Mouse (Mus musculus) embryonic fibroblast, embryonic 13.5 days (primary cell): ENCODE measurements around the gene Il13ra1. TPM values are rescaled to one million over a fixed set of nuclear protein-coding genes. Genes with fewer than 3 reads are reported as not detected.

Experiments used
- H3K27ac ChIP-seq: 2 replicates; pipeline ENCODE4 v1.5.1; 2012; ENCODE audit warnings: low read length, control low read depth, inconsistent platforms; ENCODE audit not compliant: insufficient read depth
- H3K4me1 ChIP-seq: 2 replicates; pipeline ENCODE4 v1.6.1; 2011; ENCODE audit warnings: low read length; ENCODE audit not compliant: control insufficient read depth, insufficient read depth
- H3K4me3 ChIP-seq: 2 replicates; pipeline ENCODE4 v1.5.1; 2011; ENCODE audit warnings: mild to moderate bottlenecking, control low read depth, low read length; ENCODE audit not compliant: insufficient read depth
- CTCF ChIP-seq: IDR thresholded peaks from 2 replicates; pipeline ENCODE4 v1.5.1; 2011; ENCODE audit warnings: mild to moderate bottlenecking, control low read depth, low read length, moderate library complexity, borderline replicate concordance; ENCODE audit not compliant: insufficient read depth
- POLR2A ChIP-seq: IDR thresholded peaks from 2 replicates; pipeline ENCODE4 v1.6.1; 2011; ENCODE audit warnings: low read depth, mild to moderate bottlenecking, control low read depth, low read length, moderate library complexity
- polyA plus RNA-seq: library from polyadenylated mRNA; stranded (reverse); fragments of >200 nt; gene quantifications from 2 replicates; pipeline ENCODE4 v1.2.4, GENCODE M21; 2011; ENCODE audit warnings: low read depth; ENCODE audit not compliant: missing spikeins, insufficient read length

Gene Il13ra1
- polyA plus RNA-seq, result 36.1 and 58.1 TPM in 2 replicates

DNA sequence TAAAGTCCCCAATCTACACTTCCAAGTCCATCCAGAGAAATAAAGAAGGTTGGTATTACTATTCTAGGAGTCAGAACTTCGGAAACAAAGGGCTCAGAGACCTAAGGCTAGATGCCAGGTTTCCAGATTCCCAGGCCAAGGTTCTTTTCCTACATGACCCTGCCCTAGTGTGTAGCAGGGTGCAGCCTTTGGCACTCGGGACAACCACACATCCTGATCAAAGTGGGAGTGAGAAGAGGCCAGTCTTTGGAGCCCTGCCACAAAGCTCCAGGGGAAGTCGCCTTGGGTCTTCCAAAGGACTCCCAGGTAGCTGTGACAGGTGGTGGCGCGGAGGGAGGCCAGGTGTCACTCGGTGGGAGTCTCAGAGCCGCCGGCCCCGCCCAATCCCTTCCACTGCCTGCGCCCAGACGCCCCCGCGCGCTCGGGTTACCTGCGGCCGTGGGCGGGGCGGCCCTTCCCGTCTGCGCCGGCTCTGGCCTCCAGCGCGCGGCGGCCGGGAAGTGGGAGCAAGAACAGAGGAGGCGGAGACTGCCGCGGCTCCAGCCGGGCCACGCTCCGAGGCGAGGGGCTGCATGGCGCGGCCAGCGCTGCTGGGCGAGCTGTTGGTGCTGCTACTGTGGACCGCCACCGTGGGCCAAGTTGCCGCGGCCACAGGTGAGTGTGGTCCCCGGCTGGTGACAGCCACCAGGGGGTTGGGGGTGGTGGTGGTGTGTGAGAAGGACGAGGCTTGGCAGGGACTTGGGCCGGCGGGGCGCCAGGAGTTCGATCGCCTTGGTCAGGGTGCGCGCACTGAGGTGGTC, at the start of gene Il13ra1:
Il13ra1 (plus strand) TSS at position 489 of the 800 bp plus-strand sequence.
- peak within 1 kb of the TSS; percentile 73 for H3K4me3 ChIP-seq
- TF ChIP-seq CTCF, result no peak
- TF ChIP-seq POLR2A, result peak; percentile 35; the same call in 1 of the 2 replicates
- H3K27ac ChIP-seq, result peak within 1 kb of the TSS; percentile 37; the same call in 1 of the 2 replicates
- H3K4me1 ChIP-seq, result peaks cover 2% of the 10 kb centered on the region; the same call in 1 of the 2 replicates

DNA sequence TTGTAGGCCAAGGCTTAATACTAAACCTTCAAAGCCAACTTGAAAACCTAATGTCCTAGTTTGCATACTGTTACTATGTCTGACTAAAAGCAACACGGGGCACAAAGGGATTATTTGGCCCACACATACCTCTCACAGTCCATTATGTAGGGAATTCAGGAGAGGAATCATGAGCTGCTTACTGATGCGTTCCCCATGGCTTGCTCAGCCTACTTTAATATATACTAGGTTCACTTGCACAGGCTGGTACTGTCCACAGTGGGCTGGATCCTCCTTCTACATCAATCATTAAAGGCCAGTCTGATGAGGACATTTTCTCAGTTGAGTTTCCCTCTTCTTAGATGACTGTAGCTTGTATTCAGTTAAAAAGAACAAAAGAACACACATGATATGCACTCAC, 37.9 kb upstream of the Il13ra1 start:
- TF ChIP-seq CTCF, result no peak
- TF ChIP-seq POLR2A, result no peak
- no peaks in the 10 kb centered on the region for H3K4me1 ChIP-seq
- H3K4me3 ChIP-seq, result no peak overlapping the region
- H3K27ac ChIP-seq, result no peak overlapping the region

DNA sequence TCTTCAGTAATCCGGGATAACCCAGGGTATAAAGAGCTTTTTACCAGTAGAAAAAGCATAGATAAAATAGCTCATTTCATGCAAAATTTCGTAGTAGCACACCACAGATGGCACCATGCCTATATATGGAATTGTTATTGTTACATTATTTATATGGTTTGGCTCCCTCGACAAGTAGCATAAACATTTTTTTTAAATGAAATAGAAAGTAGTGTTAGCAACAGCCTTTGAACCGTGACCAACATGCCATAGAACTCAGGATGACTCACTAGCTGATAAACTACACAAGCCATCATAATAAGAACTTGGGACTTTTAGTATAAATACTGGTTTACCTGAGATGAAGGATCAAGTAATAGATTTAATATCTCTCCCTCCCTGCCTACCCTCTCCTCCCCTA, 34.7 kb upstream of the Il13ra1 start:
- H3K27ac ChIP-seq, result no peak overlapping the region
- H3K4me3 ChIP-seq, result no peak overlapping the region
- no peaks in the 10 kb centered on the region for H3K4me1 ChIP-seq
- TF ChIP-seq CTCF (no peak), POLR2A (no peak)

DNA sequence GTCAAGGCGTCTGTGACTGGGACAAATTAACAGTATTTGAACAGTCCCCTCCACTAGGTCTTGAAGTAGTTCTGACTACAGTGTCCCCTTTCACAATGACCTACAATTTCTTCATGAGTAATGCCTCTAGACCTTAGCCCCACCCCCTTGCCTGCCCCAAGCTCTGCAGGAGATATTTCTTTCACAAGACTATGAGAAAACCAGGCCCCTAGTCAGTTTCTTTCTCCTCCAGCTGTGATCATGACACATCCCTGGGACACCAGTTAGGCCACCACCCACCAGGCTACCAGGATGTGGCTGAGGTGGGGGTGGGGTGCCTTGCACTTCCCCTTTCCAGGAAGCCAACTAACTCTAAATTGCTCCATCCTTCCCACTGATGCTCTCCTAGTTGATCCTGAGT, 29.0 kb upstream of the Il13ra1 start:
- Histone ChIP-seq H3K27ac (peak overlapping the region; percentile 51), H3K4me3 (no peak overlapping the region), H3K4me1 (0 out of 2 replicates have a peak, but pooled peaks cover 2% of the 10 kb centered on the region)
- TF ChIP-seq CTCF (no peak), POLR2A (no peak)

DNA sequence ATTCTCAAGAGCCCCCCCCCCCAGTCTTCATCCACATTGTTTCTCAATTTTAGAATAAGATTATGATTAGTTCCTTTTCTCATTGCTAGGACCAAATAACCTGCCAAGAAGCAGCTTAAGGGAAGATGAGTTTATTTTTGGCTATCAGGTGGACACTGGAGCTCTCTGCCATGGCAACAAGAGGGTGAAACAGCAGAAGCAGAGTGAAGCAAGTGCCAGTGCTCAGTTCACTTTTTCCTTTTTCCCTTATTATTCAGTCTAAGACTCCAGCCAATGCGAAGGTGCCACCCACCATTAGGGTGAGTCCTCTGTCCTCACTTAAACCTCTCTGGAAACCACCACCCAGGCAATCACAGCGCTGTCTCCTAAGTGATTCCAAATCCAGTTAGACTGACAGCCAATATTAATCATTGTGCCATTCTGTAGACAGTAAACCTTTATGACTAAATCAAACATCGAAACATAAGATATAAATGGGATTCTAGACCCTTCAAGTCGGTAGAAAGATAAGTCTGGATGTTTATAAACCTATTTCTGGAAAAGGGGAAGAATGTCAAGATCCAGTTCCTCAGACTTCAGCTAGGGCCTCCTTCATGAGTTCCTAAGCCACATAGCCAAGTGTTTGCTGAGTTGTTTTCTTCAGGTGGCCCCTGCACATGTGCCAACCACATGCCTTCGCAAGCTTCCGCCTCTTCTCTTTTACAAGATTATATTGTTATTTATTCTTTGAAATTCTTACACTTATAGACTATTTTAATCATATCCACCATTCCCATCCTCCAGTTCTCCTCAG, 23.2 kb upstream of the Il13ra1 start:
- Histone ChIP-seq H3K27ac (no peak overlapping the region), H3K4me1 (no peaks in the 10 kb centered on the region), H3K4me3 (no peak overlapping the region)
- TF ChIP-seq POLR2A, result no peak
- TF ChIP-seq CTCF, result no peak

DNA sequence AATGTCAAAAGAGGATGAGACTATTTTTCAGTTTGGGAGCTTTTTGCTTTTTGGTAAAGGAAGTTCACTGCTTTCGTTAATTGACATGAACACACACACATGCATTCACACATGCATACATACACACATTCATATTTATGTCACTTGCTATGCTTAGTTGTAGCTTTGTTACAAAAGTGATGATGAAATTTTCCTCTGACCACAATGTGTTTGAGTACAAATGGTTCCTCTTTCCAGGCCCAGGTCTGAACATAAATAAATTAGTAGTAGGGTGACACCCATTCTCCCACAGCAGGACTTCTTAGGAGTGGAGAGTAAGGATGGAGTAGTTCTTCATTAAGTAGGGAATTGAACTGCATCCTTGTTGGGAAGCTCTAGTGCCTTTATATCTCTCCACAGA, 11.0 kb upstream of the Il13ra1 start:
- no peak overlapping the region for H3K4me3 ChIP-seq
- H3K27ac ChIP-seq, result no peak overlapping the region
- no peak for TF ChIP-seq POLR2A
- TF ChIP-seq CTCF, result no peak
- no peaks in the 10 kb centered on the region for H3K4me1 ChIP-seq

DNA sequence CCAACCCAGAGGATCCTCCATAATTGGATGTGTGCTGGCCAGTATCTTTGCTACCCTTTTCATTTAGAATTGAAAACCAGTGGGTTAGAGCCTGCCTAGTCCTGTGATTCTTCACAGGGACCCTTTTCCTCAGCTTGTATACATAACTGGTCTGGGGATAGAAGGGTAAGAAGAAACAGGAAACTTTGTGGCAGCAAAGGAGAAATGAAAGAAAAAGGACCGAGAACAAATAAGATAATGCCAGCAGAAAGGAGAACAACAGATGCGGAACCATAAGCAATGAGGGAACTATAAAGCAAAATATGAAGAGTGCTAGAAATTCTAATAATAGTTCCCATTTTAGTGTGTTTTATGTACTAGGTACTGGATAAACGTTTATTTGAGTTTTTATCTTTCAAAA, 10.6 kb upstream of the Il13ra1 start:
- Histone ChIP-seq H3K4me3 (no peak overlapping the region), H3K27ac (no peak overlapping the region), H3K4me1 (no peaks in the 10 kb centered on the region)
- TF ChIP-seq CTCF, result no peak
- no peak for TF ChIP-seq POLR2A

DNA sequence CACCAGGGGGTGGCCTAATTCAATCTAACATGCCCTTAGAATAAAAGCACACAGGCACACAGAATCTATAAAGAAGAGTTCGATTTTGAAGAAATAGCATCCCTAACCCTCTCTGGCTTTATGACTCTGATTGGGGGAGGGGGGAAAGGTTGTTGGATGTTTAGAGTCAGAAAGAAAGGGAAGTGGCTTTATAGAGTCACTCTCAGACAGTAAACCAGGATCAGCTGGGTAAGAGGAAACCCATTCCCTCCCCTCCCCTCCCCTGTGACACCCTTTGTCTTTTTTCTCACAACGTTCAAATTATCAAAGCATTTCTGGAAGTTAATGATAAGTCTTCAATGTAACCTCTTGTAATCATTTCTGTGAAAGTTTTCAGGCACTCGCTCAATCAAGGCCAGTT, 3.3 kb upstream of the Il13ra1 start:
- TF ChIP-seq CTCF (no peak), POLR2A (no peak)
- no peak overlapping the region for H3K4me3 ChIP-seq
- H3K27ac ChIP-seq, result no peak overlapping the region
- H3K4me1 ChIP-seq, result no peaks in the 10 kb centered on the region

DNA sequence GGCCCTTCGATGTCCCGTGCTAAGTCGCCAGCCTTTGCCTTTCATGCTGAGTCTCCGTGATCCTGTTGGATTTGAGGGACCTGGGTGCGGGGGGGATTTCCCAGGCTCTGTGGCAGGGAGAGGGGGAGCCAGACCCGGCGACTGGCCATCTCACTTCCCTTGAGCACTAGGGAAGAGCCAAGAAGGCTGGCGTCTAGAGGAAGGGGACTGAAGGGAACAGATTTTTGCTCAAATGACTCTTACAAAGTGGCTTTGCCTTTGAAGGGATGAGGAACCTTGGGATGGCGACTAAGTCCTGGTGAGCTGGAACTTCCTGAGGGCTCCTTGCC, 476 bp downstream of the Il13ra1 start:
- no peak for TF ChIP-seq POLR2A
- TF ChIP-seq CTCF, result no peak
- H3K4me3 ChIP-seq, result peak overlapping the region; percentile 73
- H3K27ac ChIP-seq, result peak overlapping the region; percentile 37; the same call in 1 of the 2 replicates
- H3K4me1 ChIP-seq, result peaks cover 2% of the 10 kb centered on the region; the same call in 1 of the 2 replicates

DNA sequence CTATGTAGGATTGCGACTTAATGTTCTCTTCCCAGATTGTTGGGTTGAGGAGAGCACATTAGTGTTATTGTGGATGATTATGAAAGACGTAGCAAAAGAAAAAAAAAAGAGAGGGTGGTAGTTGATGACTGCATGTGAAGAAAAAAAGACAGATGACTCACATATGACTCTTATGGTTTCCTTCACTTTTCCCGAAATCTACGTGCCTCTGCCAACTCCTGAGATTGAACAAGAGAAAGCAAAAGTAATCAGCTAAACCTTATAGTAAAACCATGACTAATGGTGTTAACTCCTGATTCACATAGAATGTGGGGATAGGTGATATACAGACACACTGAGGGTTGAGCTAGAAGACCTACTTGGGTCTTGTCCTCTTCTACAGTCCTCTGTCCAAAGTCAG, 3.3 kb downstream of the Il13ra1 start:
- TF ChIP-seq POLR2A, result no peak
- TF ChIP-seq CTCF, result no peak
- Histone ChIP-seq H3K4me1 (peaks cover 2% of the 10 kb centered on the region; the same call in 1 of the 2 replicates), H3K4me3 (no peak overlapping the region), H3K27ac (peak overlapping the region; percentile 84)
